In the genomic region with DNA sequence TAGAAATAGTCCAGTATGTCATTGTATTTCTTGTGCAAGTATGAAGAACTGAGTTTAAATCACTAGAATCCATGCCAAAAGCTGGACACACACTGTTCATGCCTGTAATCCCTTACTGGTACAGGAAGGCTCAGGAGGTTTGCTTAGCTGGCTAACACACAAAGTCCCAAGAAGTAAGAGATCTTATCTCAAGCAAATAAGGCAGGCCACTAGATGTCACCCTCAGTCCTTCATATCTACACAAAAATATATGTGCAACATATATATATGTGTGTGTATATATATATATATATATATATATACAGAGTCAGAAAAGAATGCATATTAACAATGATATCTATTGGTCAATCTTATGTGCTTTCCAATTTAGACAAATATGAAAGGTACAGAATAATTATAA, we compare ENCODE assay signal across 18 mouse cellular contexts. TPM values are rescaled to one million over a fixed set of nuclear protein-coding genes. Genes with fewer than 3 reads are reported as not detected.
DNase-seq lines count a peak whose midpoint lies in the region; ATAC-seq and TF ChIP-seq lines count a peak whose summit lies in the region.
"Had no signal": no experiment of that assay in that cellular context is flagged by ENCODE, and none has a peak within 500 bp of the region (broad histone marks: within the 10 kb centered on the region; RNA-seq: fewer than 3 reads in every experiment).

No protein-coding gene starts in this region.

- no peaks in the 10 kb centered on the region for H3K4me1 ChIP-seq in hindbrain, embryonic 14.5 days (replicated peaks; ENCODE audit: control insufficient read depth, insufficient read depth, low read length)
- no peaks in the 10 kb centered on the region for H3K4me1 ChIP-seq in hindbrain, embryonic 13.5 days (replicated peaks)
- H3K4me1 ChIP-seq in heart, embryonic 12.5 days (replicated peaks), result no peaks in the 10 kb centered on the region
- H3K4me1 ChIP-seq: forebrain, embryonic 12.5 days had no signal

- H3K4me3 ChIP-seq in hindbrain, embryonic 14.5 days (replicated peaks; ENCODE audit: low read length), result no peak overlapping the region
- no peak overlapping the region for H3K4me3 ChIP-seq in hindbrain, embryonic 13.5 days
- H3K4me3 ChIP-seq in gastrocnemius, adult 2 months, result no peak overlapping the region
- H3K4me3 ChIP-seq in heart, embryonic 12.5 days, result no peak overlapping the region
- H3K4me3 ChIP-seq: forebrain, embryonic 12.5 days had no signal

- no peak for ATAC-seq in hindbrain, embryonic 14.5 days (ENCODE audit: low FRiP score)
- ATAC-seq in hindbrain, embryonic 13.5 days (ENCODE audit: low FRiP score), result no peak
- no peak for ATAC-seq in heart, embryonic 12.5 days (ENCODE audit: insufficient number of reproducible peaks, low FRiP score)

- DNase-seq in hindbrain, embryonic 14.5 days (ENCODE audit: low spot score), result peak; percentile 67
- DNase-seq in right cerebral cortex, adult 18-20 months, result peak; percentile 4
- DNase-seq in right cerebral cortex, postnatal 25 days, result no peak
- DNase-seq in left cerebral cortex, postnatal 25 days (ENCODE audit: low spot score in 2 of 2), result peak; percentile 21 to 54
- DNase-seq in gastrocnemius, adult 2 months, result no peak
- DNase-seq: adrenal gland, postnatal 14 days; liver; thymus, postnatal 36 days had no signal

- H3K9ac ChIP-seq in hindbrain, embryonic 14.5 days, result no peak overlapping the region
- no peak overlapping the region for H3K9ac ChIP-seq in hindbrain, embryonic 13.5 days
- no peak overlapping the region for H3K9ac ChIP-seq in heart, embryonic 12.5 days
- H3K9ac ChIP-seq: forebrain, embryonic 12.5 days had no signal

- H3K36me3 ChIP-seq in hindbrain, embryonic 14.5 days (replicated peaks; ENCODE audit: control insufficient read depth, insufficient read depth), result no peaks in the 10 kb centered on the region
- H3K36me3 ChIP-seq in hindbrain, embryonic 13.5 days, result no peaks in the 10 kb centered on the region
- no peaks in the 10 kb centered on the region for H3K36me3 ChIP-seq in heart, embryonic 12.5 days
- H3K36me3 ChIP-seq: forebrain, embryonic 12.5 days had no signal

- H3K4me2 ChIP-seq in hindbrain, embryonic 14.5 days (replicated peaks), result no peak overlapping the region
- no peak overlapping the region for H3K4me2 ChIP-seq in hindbrain, embryonic 13.5 days
- H3K4me2 ChIP-seq in heart, embryonic 12.5 days, result no peak overlapping the region
- H3K4me2 ChIP-seq: forebrain, embryonic 12.5 days had no signal

- intact Hi-C loops in left cerebral cortex, postnatal 25 days (cut with DNase I), result loop anchor here (5.0 to 10.0 kb wide), 2 partner anchors 699 to 797 kb away; a partner anchor contains a TSS
- intact Hi-C loops in gastrocnemius, adult 2 months (cut with DNase I), result no loop called here

- H3K9me3 ChIP-seq in hindbrain, embryonic 14.5 days (ENCODE audit: control insufficient read depth, low read length), result no peaks in the 10 kb centered on the region
- H3K9me3 ChIP-seq in hindbrain, embryonic 13.5 days, result no peaks in the 10 kb centered on the region
- no peaks in the 10 kb centered on the region for H3K9me3 ChIP-seq in heart, embryonic 12.5 days (replicated peaks)
- H3K9me3 ChIP-seq: forebrain, embryonic 12.5 days had no signal

- H3K27ac ChIP-seq in hindbrain, embryonic 14.5 days, result no peak overlapping the region
- H3K27ac ChIP-seq in hindbrain, embryonic 13.5 days, result no peak overlapping the region
- no peak overlapping the region for H3K27ac ChIP-seq in gastrocnemius, adult 2 months
- H3K27ac ChIP-seq in heart, embryonic 12.5 days (ENCODE audit: poor library complexity, severe bottlenecking), result no peak overlapping the region
- H3K27ac ChIP-seq: forebrain, embryonic 12.5 days had no signal

- TF ChIP-seq CTCF in gastrocnemius, adult 2 months (IDR thresholded peaks at IDR 0.05), result no peak

- no peaks in the 10 kb centered on the region for H3K27me3 ChIP-seq in hindbrain, embryonic 14.5 days (ENCODE audit: control insufficient read depth, insufficient read depth, low read length)
- H3K27me3 ChIP-seq in hindbrain, embryonic 13.5 days, result no peaks in the 10 kb centered on the region
- no peaks in the 10 kb centered on the region for H3K27me3 ChIP-seq in heart, embryonic 12.5 days (replicated peaks)
- H3K27me3 ChIP-seq: forebrain, embryonic 12.5 days had no signal

RNA-seq across cellular contexts. Expression of a gene that starts 8.7 kb away (rescaled TPM):
- not detected in 2 replicates for polyA plus RNA-seq in hindbrain, embryonic 14.5 days (2014; fragmentation: Nextera tagmentation; extraction: Ambion mirVana)
- not detected in 2 replicates for polyA plus RNA-seq in hindbrain, embryonic 13.5 days (2015; fragmentation: Nextera tagmentation; extraction: Ambion mirVana)
- total RNA-seq in left cerebral cortex, postnatal 25 days (2021), result not detected
- total RNA-seq in gastrocnemius, adult 2 months (2021), result not detected
- polyA plus RNA-seq in heart, embryonic 12.5 days (2016; fragmentation: Nextera tagmentation; extraction: Ambion mirVana), result not detected in 2 replicates
- total RNA-seq: adrenal gland, postnatal 14 days; gastrocnemius, postnatal 4 days; layer of hippocampus, adult 8-10 months had no signal
- polyA plus RNA-seq: embryonic facial prominence, embryonic 11.5 days; forebrain, embryonic 12.5 days; heart, postnatal 0 days; kidney, embryonic 14.5 days; lung, embryonic 16.5 days; neural tube, embryonic 14.5 days had no signal

RNA-seq across cellular contexts. Expression of a gene that starts 20.6 kb away (rescaled TPM):
- not detected in 2 replicates for polyA plus RNA-seq in hindbrain, embryonic 14.5 days (2014; fragmentation: Nextera tagmentation; extraction: Ambion mirVana)
- not detected in 2 replicates for polyA plus RNA-seq in hindbrain, embryonic 13.5 days (2015; fragmentation: Nextera tagmentation; extraction: Ambion mirVana)
- total RNA-seq in left cerebral cortex, postnatal 25 days (2021), result not detected
- not detected for total RNA-seq in gastrocnemius, adult 2 months (2021)
- polyA plus RNA-seq in heart, embryonic 12.5 days (2016; fragmentation: Nextera tagmentation; extraction: Ambion mirVana), result not detected in 2 replicates
- total RNA-seq: adrenal gland, postnatal 14 days; gastrocnemius, postnatal 4 days; layer of hippocampus, adult 8-10 months had no signal
- polyA plus RNA-seq: embryonic facial prominence, embryonic 11.5 days; forebrain, embryonic 12.5 days; heart, postnatal 0 days; kidney, embryonic 14.5 days; lung, embryonic 16.5 days; neural tube, embryonic 14.5 days had no signal

RNA-seq across cellular contexts. Expression of a gene that starts 32.8 kb away (rescaled TPM):
- polyA plus RNA-seq in hindbrain, embryonic 14.5 days (2014; fragmentation: Nextera tagmentation; extraction: Ambion mirVana), result not detected in 2 replicates
- polyA plus RNA-seq in hindbrain, embryonic 13.5 days (2015; fragmentation: Nextera tagmentation; extraction: Ambion mirVana), result not detected in 2 replicates
- not detected for total RNA-seq in left cerebral cortex, postnatal 25 days (2021)
- total RNA-seq in gastrocnemius, adult 2 months (2021), result not detected
- not detected in 2 replicates for polyA plus RNA-seq in heart, embryonic 12.5 days (2016; fragmentation: Nextera tagmentation; extraction: Ambion mirVana)
- total RNA-seq: adrenal gland, postnatal 14 days; gastrocnemius, postnatal 4 days; layer of hippocampus, adult 8-10 months had no signal
- polyA plus RNA-seq: embryonic facial prominence, embryonic 11.5 days; forebrain, embryonic 12.5 days; heart, postnatal 0 days; kidney, embryonic 14.5 days; lung, embryonic 16.5 days; neural tube, embryonic 14.5 days had no signal

RNA-seq across cellular contexts. Expression of a gene that starts 38.6 kb away (rescaled TPM):
- polyA plus RNA-seq in hindbrain, embryonic 14.5 days (2014; fragmentation: Nextera tagmentation; extraction: Ambion mirVana), result not detected in 2 replicates
- polyA plus RNA-seq in hindbrain, embryonic 13.5 days (2015; fragmentation: Nextera tagmentation; extraction: Ambion mirVana), result not detected in 2 replicates
- total RNA-seq in left cerebral cortex, postnatal 25 days (2021), result not detected
- not detected for total RNA-seq in gastrocnemius, adult 2 months (2021)
- polyA plus RNA-seq in heart, embryonic 12.5 days (2016; fragmentation: Nextera tagmentation; extraction: Ambion mirVana), result not detected in 2 replicates
- total RNA-seq: adrenal gland, postnatal 14 days; gastrocnemius, postnatal 4 days; layer of hippocampus, adult 8-10 months had no signal
- polyA plus RNA-seq: embryonic facial prominence, embryonic 11.5 days; forebrain, embryonic 12.5 days; heart, postnatal 0 days; kidney, embryonic 14.5 days; lung, embryonic 16.5 days; neural tube, embryonic 14.5 days had no signal

RNA-seq across cellular contexts. Expression of a gene that starts 49.2 kb away (rescaled TPM):
- polyA plus RNA-seq in hindbrain, embryonic 14.5 days (2014; fragmentation: Nextera tagmentation; extraction: Ambion mirVana), result not detected in 2 replicates
- polyA plus RNA-seq in hindbrain, embryonic 13.5 days (2015; fragmentation: Nextera tagmentation; extraction: Ambion mirVana), result not detected in 2 replicates
- not detected for total RNA-seq in left cerebral cortex, postnatal 25 days (2021)
- total RNA-seq in gastrocnemius, adult 2 months (2021), result not detected
- not detected in 2 replicates for polyA plus RNA-seq in heart, embryonic 12.5 days (2016; fragmentation: Nextera tagmentation; extraction: Ambion mirVana)
- total RNA-seq: adrenal gland, postnatal 14 days; gastrocnemius, postnatal 4 days; layer of hippocampus, adult 8-10 months had no signal
- polyA plus RNA-seq: embryonic facial prominence, embryonic 11.5 days; forebrain, embryonic 12.5 days; heart, postnatal 0 days; kidney, embryonic 14.5 days; lung, embryonic 16.5 days; neural tube, embryonic 14.5 days had no signal

Comparison
In these comparisons a context has a peak if more than half of its experiments do, and no peak if none do; other contexts are left out.
1. DNase-seq: peak in hindbrain, embryonic 14.5 days (single experiment), right cerebral cortex, adult 18-20 months (single experiment) and left cerebral cortex, postnatal 25 days (2 of 2); none in right cerebral cortex, postnatal 25 days (single experiment) and gastrocnemius, adult 2 months (single experiment).